Mouse (Mus musculus): ENCODE results near the gene Zfp868.
"Not testable (repeated sequence)": the region's sequence is repeated elsewhere in the genome, so short reads cannot be mapped to it uniquely, and the experiment has no call there.

Zfp868 gene

GRCm38 (mm10) chr8:69625095-69625789 is at the start of gene Zfp868:
TSS of gene Zfp868 (minus strand) at chr8:69625548.
- DNase-seq, result peak; percentile 98 to 99

GRCm38 (mm10) chr8:69665051-69665450 is 39.7 kb upstream of the Zfp868 start:
- DNase-seq, result not testable (repeated sequence)

DNA sequence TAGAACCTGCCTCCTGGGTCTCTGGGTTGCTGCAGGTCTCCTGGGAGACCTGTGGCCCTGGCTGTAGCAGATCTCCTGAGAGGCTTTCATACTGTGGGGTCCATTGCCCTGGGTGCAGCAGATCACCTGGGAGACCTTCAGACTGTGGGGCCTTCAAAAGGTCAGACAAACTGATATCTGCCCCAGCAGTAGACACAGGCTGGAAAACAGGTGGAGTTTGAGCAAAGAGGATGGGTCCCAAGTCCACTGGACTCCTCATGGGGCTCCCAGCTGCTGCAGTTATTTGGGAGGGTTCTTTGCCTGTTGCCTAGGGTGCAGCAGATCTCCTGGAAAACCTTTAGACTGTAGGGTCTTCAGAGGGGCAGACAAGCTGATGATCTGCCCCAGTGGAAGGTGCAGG is 35.9 kb upstream of the Zfp868 start:
- DNase-seq, result no peak

DNA sequence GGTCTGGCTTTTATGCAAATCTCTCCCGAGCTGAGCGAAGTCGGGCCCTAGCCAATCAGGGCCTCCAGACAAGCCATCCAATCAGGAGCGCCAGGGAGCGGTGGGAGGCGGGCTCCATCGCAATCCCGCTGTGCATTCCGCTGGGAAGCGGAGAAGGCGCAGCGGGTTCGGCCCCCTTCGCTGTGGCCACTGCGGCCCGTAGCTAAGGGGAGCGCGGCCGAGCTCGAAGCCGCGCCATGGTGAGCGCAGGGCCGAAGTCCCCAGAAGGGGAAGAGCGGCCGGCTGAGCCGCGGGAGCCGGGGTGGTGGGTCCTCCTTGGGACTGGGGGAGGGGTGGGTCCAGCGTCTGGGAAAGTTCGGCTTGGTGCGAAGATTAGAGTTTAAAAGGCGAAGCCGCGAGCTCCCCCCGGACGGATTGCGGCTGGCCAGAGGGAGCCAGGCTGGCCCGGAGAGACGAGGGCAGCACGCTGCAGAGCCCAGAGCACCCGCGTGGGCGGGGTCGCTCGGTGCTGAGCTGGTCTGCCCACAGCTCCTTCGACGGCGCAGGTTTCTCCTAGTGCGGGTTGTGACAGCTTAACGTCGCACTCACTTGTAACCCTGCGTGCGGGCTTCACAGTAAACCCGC is 29.1 kb upstream of the Zfp868 start, which contains the start of gene Zfp964:
TSS of gene Zfp964 (plus strand) at position 122 of the 624 bp plus-strand sequence.
- DNase-seq, result peak; percentile 93 to 97

- no peak for DNase-seq
Observed at GRCm38 (mm10) chr8:69653808-69654357, 28.5 kb upstream of the Zfp868 start.

GRCm38 (mm10) chr8:69618078-69618477 is 7.3 kb downstream of the Zfp868 start:
- no peak for DNase-seq

GRCm38 (mm10) chr8:69614687-69615086 is 10.7 kb downstream of the Zfp868 start:
- DNase-seq, result no peak

DNA sequence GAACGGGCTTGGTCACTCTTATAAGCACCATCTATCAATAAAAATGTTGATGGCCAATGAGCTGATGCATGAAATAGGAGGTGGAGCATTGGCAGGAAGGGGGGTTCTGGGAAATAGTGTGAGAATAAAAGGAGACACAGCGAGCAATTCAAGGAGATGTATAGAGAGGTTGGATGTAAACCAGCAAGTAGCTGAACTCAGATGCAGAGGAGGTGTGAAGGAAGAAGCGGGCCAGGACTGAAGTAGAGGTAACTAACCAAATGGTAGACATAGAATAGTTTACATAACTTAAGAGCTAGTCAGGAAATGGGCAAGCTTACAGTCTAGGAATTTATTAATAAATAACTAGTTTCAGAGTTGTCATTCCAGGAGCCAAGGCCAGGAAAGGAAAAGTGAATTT is 27.8 kb downstream of the Zfp868 start:
- not testable (repeated sequence) for DNase-seq

- peak; percentile 28 to 54 for DNase-seq
Observed at GRCm38 (mm10) chr8:69584611-69585202, 40.6 kb downstream of the Zfp868 start.

DNA sequence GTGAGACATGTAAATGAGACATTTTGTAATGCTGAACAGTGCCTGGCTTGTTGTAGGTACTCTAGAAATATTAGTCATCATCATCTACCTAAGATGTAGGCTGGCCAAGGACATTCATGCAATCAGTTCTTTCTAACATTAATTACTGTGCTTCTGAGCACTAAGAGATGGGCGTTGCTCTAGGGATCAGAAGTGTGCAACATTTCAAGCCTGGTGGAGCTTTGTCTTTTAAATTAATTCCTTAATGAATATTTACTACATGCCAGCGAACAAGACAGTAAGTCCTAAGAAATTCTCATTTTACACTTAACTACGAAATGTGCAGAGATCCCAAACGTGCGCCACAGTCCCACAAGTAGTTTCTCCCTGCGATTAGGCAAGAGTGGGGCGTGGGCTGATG is 41.1 kb downstream of the Zfp868 start:
- DNase-seq, result peak in 1 of 2 experiments; percentile 23

Measured in kidney, postnatal 25 days (tissue).